Mouse (Mus musculus): ENCODE measurements around the gene Chd5.

The Chd5 gene

GRCm38 (mm10) chr4:152317631-152318033, 20.8 kb upstream of the Chd5 start:
- DNase-seq (ENCODE audit: inconsistent age in 2 of 2, low spot score in 1 of 2), result no peak

- DNase-seq (ENCODE audit: inconsistent age in 2 of 2, low spot score in 1 of 2), result peak; percentile 58 to 88
These were observed 19.8 kb upstream of the Chd5 start, which contains the start of gene Rnf207 for GRCm38 (mm10) chr4:152318517-152319234. Rnf207 (minus strand) TSS chr4:152318993.

- DNase-seq (ENCODE audit: inconsistent age in 2 of 2, low spot score in 1 of 2), result no peak
These were observed 17.0 kb upstream of the Chd5 start for GRCm38 (mm10) chr4:152321464-152321863.

- no peak for DNase-seq (ENCODE audit: inconsistent age in 2 of 2, low spot score in 1 of 2)
These were observed 13.5 kb upstream of the Chd5 start for GRCm38 (mm10) chr4:152324641-152325562.

GRCm38 (mm10) chr4:152325574-152326411, 12.7 kb upstream of the Chd5 start, which contains the start of gene Rpl22:
Rpl22 (plus strand) TSS chr4:152325742.
- peak; percentile 96 to 98 for DNase-seq (ENCODE audit: inconsistent age in 2 of 2, low spot score in 1 of 2)

GRCm38 (mm10) chr4:152326543-152326942, 11.9 kb upstream of the Chd5 start:
- no peak for DNase-seq (ENCODE audit: inconsistent age in 2 of 2, low spot score in 1 of 2)

GRCm38 (mm10) chr4:152328691-152329090, 9.8 kb upstream of the Chd5 start:
- DNase-seq (ENCODE audit: inconsistent age in 2 of 2, low spot score in 1 of 2), result peak in 1 of 2 experiments; percentile 67

GRCm38 (mm10) chr4:152332952-152333351, 5.5 kb upstream of the Chd5 start:
- DNase-seq (ENCODE audit: inconsistent age in 2 of 2, low spot score in 1 of 2), result peak; percentile 47 to 84

GRCm38 (mm10) chr4:152333587-152333986, 4.9 kb upstream of the Chd5 start:
- no peak for DNase-seq (ENCODE audit: inconsistent age in 2 of 2, low spot score in 1 of 2)

GRCm38 (mm10) chr4:152337772-152338171, 679 bp upstream of the Chd5 start:
- DNase-seq (ENCODE audit: inconsistent age in 2 of 2, low spot score in 1 of 2), result no peak

- DNase-seq (ENCODE audit: inconsistent age in 2 of 2, low spot score in 1 of 2), result peak in 1 of 2 experiments; percentile 45
These were observed 891 bp downstream of the Chd5 start for GRCm38 (mm10) chr4:152339293-152339790.

GRCm38 (mm10) chr4:152340584-152341284, 2.3 kb downstream of the Chd5 start:
- DNase-seq (ENCODE audit: inconsistent age in 2 of 2, low spot score in 1 of 2), result peak in 1 of 2 experiments; percentile 30

- DNase-seq (ENCODE audit: inconsistent age in 2 of 2, low spot score in 1 of 2), result peak; percentile 20 to 65
These were observed 4.8 kb downstream of the Chd5 start for GRCm38 (mm10) chr4:152343296-152343695.

- DNase-seq (ENCODE audit: inconsistent age in 2 of 2, low spot score in 1 of 2), result no peak
These were observed 6.2 kb downstream of the Chd5 start for GRCm38 (mm10) chr4:152344651-152345050.

GRCm38 (mm10) chr4:152345120-152345889, 6.9 kb downstream of the Chd5 start:
- peak; percentile 65 to 78 for DNase-seq (ENCODE audit: inconsistent age in 2 of 2, low spot score in 1 of 2)

GRCm38 (mm10) chr4:152349837-152350381, 11.5 kb downstream of the Chd5 start:
- DNase-seq (ENCODE audit: inconsistent age in 2 of 2, low spot score in 1 of 2), result no peak

- DNase-seq (ENCODE audit: inconsistent age in 2 of 2, low spot score in 1 of 2), result no peak
These were observed 12.4 kb downstream of the Chd5 start for GRCm38 (mm10) chr4:152350722-152351421.
